Mouse (Mus musculus): ENCODE data around the gene Grpel1.

The Grpel1 gene

GRCm38 (mm10) chr5:36510956-36511355, 46.2 kb downstream of the Grpel1 start:
- DNase-seq (ENCODE audit: low spot score), result no peak

- no peak for DNase-seq (ENCODE audit: low spot score)
Measured at GRCm38 (mm10) chr5:36515126-36515525, 50.3 kb downstream of the Grpel1 start.

GRCm38 (mm10) chr5:36515558-36515957, 50.8 kb downstream of the Grpel1 start:
- no peak for DNase-seq (ENCODE audit: low spot score)

GRCm38 (mm10) chr5:36517596-36517995, 52.8 kb downstream of the Grpel1 start:
- DNase-seq (ENCODE audit: low spot score), result no peak

- no peak for DNase-seq (ENCODE audit: low spot score)
Measured at GRCm38 (mm10) chr5:36519751-36520150, 55.0 kb downstream of the Grpel1 start.

- no peak for DNase-seq (ENCODE audit: low spot score)
Measured at GRCm38 (mm10) chr5:36522782-36523181, 58.0 kb downstream of the Grpel1 start.

- DNase-seq (ENCODE audit: low spot score), result no peak
Measured at GRCm38 (mm10) chr5:36523219-36523703, 58.5 kb downstream of the Grpel1 start.
